Mouse (Mus musculus): Measurements from ENCODE around the gene Bmp5. TPM values are rescaled to one million over a fixed set of nuclear protein-coding genes. Genes with fewer than 3 reads are reported as not detected.

The Bmp5 gene
- not detected in 2 replicates for polyA plus RNA-seq (2012)

DNA sequence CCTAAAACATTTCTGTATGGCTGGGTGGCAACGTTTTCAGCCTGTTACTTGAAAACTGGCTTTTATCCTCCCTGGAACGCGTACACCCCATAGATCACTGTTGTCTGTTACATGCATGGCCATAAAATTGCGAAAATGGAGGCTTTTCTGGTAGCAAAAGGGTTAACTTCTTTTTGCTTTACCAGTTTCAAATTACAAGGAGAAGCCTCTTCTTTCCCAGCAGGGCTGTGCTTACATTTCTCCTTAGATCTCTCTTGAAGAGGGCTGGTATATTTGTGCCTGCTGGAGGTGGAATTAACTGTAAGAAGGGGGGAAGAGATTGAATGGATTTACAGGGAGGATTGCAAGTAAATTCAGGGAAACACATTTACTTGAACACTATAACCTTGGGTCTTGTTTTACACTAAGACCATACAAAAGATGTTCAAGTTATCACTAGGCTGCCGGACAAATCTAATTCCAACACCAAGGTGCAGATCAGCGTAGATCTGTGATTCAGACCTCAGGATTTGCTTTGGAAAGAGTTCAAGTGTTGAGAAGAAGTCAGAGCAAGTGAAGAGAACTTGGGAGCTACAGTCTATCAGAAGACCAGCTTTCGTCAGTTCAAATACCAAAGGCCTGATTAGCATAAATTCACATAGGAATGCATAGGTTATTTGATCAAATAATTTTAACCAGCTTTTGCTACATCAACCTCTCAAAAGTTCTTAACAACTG is at the start of gene Bmp5:
Gene Bmp5, plus strand, starts transcription at position 236 of the 717 bp plus-strand sequence.
- no peak for TF ChIP-seq GATA1 (IDR thresholded peaks at IDR 0.05; ENCODE audit: low read length)

DNA sequence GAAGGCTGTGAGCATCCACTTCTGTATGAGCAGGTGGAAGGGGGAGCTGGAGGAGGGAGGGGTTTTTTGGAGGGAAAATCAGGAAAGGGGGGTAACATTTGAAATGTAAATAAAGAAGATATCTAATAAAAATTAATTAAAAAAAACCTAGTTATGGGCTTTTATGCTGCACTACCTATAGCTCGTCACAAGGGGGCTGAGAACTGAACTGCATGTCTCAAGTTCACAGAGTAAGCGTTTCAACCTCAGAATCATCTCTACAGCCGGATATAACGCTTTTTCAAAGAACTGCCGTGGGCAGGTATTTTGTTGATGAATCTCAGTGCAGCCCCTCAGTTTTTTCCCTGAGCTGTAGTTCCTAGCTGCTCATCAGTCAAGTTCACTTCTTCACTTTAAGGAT is 15.1 kb upstream of the Bmp5 start:
- no peak for TF ChIP-seq GATA1 (IDR thresholded peaks at IDR 0.05; ENCODE audit: low read length)

- TF ChIP-seq GATA1 (IDR thresholded peaks at IDR 0.05; ENCODE audit: low read length): no peak
Observed at GRCm38 (mm10) chr9:75761567-75761966, 13.6 kb upstream of the Bmp5 start.

- TF ChIP-seq GATA1 (IDR thresholded peaks at IDR 0.05; ENCODE audit: low read length): no peak
Observed at GRCm38 (mm10) chr9:75762487-75762886, 12.7 kb upstream of the Bmp5 start.

DNA sequence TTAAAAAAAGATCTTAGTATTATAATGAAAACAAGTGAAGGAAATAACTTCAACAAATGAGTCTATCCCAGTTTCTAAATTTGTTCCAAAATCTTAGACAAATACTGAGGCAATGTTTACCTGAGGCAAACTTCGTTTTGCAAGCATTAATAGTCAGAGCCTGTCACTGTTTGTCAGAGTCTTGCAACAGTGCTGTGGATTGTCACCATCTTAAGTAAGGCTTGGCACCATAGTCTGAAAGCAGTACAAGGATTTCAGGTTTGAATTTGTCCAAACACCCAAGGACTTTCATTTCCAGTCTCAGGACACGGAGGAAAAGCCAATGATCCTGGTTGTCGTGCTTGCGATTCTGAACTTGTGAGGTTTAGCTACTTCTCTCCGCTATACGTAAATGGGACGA is 10.4 kb upstream of the Bmp5 start:
- no peak for TF ChIP-seq GATA1 (IDR thresholded peaks at IDR 0.05; ENCODE audit: low read length)

- TF ChIP-seq GATA1 (IDR thresholded peaks at IDR 0.05; ENCODE audit: low read length): no peak
Observed at GRCm38 (mm10) chr9:75766521-75766920, 8.6 kb upstream of the Bmp5 start.

- TF ChIP-seq GATA1 (IDR thresholded peaks at IDR 0.05; ENCODE audit: low read length): no peak
Observed at GRCm38 (mm10) chr9:75769042-75769441, 6.1 kb upstream of the Bmp5 start.

DNA sequence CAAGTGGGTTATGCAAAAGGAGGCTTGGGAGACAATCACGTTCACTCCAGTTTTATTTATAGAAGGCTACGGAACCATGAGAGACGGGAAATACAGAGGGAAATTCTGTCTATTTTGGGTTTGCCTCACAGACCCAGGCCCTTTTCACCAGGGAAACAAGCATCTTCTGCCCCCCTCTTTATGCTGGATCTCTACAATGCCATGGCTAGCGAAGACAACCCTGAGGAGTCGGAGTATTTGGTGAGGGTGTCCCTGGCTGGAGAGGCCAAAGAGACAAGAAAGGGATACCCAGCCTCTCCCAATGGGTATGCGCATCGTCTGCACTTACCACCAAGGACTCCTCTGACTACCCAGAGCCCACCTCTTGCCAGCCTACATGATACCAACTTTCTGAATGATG is 989 bp downstream of the Bmp5 start:
- TF ChIP-seq GATA1 (IDR thresholded peaks at IDR 0.05; ENCODE audit: low read length): no peak

DNA sequence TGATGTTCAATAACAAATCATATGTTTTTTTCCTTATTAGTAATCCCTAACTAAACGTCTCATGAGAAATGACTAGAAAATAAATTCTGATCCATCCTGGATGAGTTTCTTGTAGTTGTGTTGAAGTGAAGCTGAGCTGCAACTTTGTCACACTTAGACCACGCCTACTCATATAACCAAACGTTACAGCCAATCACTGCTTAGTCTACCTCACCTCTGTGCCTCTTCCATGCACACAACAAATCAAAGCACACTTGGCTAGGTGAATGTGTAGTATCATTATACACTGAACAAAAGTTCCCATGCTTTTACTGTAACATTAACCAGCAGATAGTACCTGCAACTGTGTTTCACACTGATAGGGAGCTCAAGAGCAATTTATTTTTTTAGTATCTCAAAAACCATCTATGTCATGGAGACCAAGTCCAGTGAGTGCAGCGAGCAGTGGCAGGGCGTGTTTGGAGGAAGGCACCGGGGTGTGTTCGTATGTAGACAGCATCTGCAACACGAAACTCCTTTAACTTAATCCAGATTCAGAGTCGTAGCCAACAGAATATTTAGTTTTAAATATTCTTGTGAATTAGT is 3.7 kb downstream of the Bmp5 start:
- TF ChIP-seq GATA1 (IDR thresholded peaks at IDR 0.05; ENCODE audit: low read length): no peak

DNA sequence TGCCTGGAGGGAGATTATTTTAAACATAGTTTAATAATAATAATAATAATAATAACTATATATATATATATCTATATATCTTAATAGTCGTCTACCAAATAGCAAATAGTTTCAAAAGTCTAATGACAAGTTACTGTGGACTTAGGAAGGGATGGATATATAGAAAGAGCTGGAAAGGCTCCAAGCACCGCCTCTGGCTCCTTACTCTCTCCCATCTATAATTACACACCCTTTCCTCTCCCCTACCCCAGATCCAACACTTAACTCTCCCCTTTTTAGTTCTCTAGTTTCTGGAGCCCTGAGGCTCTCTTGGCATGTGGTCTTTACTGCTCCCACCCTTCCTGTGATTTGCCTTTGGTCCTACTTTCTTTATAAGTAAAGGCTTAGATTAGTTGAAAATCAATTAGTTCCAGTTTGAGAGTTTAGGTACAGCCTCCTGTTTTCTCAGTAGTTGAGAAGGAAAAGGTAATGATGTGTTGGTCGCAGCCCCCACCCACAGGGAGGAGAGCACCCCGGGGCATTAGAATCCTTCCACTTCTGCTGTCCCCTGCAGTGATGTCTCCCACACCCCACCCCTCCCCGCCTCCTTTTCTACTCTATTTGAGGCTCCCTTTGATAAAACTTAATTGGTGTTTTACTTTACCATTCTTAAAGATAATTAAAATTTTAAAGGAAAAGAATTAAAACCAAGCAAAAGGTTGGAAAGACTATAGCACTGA is 5.6 kb downstream of the Bmp5 start:
- no peak for TF ChIP-seq GATA1 (IDR thresholded peaks at IDR 0.05; ENCODE audit: low read length)

- no peak for TF ChIP-seq GATA1 (IDR thresholded peaks at IDR 0.05; ENCODE audit: low read length)
Observed at GRCm38 (mm10) chr9:75781600-75781999, 6.4 kb downstream of the Bmp5 start.

DNA sequence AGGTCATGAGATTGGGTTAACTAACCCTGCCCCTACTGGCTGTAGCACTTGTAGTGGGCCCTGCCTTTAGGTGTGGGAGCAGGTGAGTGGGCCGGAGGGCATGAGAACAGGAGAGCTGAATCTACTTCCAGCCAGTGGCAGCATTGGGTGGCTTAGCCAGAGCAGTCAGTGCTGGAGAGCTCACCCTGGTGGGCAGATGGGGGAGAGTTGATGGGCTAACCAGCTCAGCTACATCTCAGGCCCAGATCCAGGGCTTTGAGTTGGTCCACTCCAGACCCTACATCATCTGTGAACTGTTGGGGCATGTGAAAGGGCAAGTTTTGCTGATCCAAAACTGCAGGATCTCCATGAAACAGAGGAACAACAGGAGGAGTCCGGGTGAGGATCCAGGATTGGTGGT is 8.4 kb downstream of the Bmp5 start:
- no peak for TF ChIP-seq GATA1 (IDR thresholded peaks at IDR 0.05; ENCODE audit: low read length)

DNA sequence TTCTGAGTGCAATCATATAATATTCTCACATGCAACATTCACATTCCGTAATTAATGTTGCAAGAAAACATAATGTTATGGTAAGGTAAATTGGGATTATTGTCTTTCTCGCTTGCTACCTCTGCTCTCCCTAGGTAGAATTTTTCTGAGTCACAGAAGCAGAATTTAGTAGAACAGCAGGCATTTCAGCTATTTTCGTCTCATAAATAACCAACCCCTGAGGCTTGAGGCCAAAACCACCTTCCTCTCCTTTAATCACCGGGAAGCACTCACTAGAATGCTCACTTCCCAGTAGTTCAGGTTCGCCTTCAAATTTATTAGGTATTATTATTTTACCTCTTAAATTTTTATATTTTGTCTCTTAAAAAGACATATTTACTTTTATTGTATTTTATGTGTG is 10.8 kb downstream of the Bmp5 start:
- TF ChIP-seq GATA1 (IDR thresholded peaks at IDR 0.05; ENCODE audit: low read length): no peak

DNA sequence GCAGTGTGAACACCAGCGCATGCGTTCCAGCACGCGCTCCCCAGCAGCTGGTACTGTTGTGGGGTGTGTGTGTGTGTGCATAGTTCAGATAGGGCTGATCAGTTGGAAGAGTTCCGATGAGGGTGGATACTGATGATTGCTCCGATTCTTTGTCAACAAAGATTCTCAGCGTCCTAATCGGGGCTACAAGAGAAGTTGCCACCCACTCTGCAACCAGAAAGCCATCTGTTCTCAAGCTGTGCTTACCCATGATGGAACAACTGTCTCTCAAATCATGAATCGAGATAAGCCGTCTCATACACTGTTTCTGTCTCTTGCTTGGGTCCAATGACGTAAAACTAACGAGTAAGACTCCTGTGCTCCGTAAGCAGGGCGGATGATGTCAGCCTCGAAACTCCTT is 12.0 kb downstream of the Bmp5 start:
- TF ChIP-seq GATA1 (IDR thresholded peaks at IDR 0.05; ENCODE audit: low read length): peak; percentile 41

- TF ChIP-seq GATA1 (IDR thresholded peaks at IDR 0.05; ENCODE audit: low read length): no peak
Observed at GRCm38 (mm10) chr9:75789879-75790428, 14.8 kb downstream of the Bmp5 start.

DNA sequence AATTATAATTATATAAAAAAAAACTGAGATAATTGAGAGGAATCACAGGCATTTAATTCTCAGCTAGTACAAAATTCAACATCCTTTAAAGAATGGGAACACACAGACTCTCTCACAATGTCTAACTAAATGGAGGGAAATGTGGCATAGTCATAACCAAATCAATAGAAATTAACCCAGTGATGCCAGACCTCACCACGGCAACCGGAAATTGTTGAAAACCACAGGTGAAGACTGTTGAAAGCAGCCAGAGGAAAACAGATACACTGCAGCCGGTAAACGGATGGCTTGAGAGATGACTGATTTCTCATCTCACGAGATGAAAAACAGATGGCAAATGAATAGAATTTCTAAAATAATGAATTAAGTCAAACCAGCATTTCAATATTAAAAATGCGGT is 29.8 kb downstream of the Bmp5 start:
- no peak for TF ChIP-seq GATA1 (IDR thresholded peaks at IDR 0.05; ENCODE audit: low read length)

Measured in G1E-ER4 (cell line).